Mouse (Mus musculus) embryonic stem cell, embryonic (primary cell): ENCODE measurements around the gene Gpr161.

Experiments used
- CTCF ChIA-PET, 4 experiments: fragments of 300-600 bp in 2 of 4; fragments of 350-600 bp in 2 of 4; sonication (Branson Sonifier 250); formaldehyde crosslinking; loops; one replicate each; lab custom pipeline; 2022; ENCODE audit warnings: inconsistent platforms in 2 of 4; lab: Charles Lee
- POLR2A ChIA-PET, 4 experiments: fragments of 300-600 bp in 2 of 4; fragments of 350-600 bp in 2 of 4; sonication (Branson Sonifier 250); formaldehyde crosslinking; loops; one replicate each; lab custom pipeline; 2022; ENCODE audit warnings: antibody characterized with exemption in 4 of 4, inconsistent platforms in 1 of 4; lab: Charles Lee

The Gpr161 gene

DNA sequence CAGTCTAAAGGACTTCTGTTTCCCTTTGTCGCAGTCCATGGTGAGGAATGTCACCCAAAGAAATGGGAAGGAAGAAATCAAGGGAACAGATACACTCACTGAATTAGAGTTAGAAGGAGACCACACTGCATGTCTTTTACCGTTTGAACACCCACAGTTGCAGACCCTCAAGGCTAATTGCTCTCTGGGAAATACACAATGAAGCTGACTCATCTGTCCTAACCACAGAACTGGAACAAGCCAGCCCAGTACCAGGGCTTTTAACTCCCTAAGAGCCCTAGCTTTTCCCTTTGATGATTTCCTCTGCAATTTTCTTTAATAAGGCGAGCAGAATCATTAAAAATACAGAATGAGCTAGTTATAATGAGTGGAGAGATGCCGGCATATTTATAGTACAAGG lies 48.9 kb downstream of the Gpr161 start:
- POLR2A ChIA-PET: interaction anchor here in 2 of 4 experiments (0.7 to 3.7 kb wide), 3 partner anchors 60 to 116 kb away, joined by 3 to 13 read pairs (median 4); partner anchors contain the start of genes Dcaf6 (in 1 of the 2) and Mpc2 (in 1 of the 2)
- CTCF ChIA-PET: no interaction called here

DNA sequence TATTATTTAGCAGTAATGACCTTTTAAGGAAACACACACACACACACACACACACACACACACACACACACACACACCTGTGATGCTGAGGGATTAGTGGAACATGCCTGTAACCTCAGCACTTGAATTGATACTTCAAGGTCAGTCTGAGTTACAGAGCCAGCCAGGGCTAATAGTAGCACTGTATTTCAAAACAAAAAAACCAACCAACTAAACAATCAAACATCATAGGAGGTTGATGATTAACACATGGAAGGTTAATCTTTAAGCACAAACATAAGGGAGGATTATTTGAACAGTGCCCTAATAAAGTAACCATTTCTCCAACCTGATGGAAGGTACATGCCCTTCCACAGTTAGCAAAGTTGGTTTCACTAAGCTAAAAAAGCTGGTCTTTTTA lies 53.0 kb downstream of the Gpr161 start:
- POLR2A ChIA-PET: interaction anchor here in 1 of 4 experiments (0.7 kb wide), 2 partner anchors 236 to 450 kb away, joined by 3 read pairs; no protein-coding TSS in a partner anchor

DNA sequence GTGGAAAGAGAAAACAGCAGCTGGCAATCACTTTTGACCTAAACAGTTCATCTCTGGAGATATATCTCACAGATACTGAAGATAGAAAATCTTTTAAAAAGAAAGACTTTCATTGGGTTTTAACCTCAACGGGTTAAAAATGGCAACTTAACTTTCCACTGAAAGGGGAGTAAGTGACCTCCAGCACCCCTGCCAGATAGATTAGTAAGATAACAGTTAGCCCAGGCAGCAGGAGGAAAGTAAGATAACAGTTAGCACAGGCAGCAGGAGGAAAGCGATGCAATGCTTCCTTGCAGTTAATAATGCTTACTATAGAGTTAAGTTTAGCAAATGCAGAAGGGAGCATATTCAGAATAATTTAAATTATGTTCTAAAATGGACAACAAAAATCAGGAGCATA lies 60.8 kb downstream of the Gpr161 start:
- POLR2A ChIA-PET: no interaction called here
- CTCF ChIA-PET: no interaction called here

More for the DNA sequence above, 53.0 kb downstream of the Gpr161 start:
- CTCF ChIA-PET: no interaction called here

DNA sequence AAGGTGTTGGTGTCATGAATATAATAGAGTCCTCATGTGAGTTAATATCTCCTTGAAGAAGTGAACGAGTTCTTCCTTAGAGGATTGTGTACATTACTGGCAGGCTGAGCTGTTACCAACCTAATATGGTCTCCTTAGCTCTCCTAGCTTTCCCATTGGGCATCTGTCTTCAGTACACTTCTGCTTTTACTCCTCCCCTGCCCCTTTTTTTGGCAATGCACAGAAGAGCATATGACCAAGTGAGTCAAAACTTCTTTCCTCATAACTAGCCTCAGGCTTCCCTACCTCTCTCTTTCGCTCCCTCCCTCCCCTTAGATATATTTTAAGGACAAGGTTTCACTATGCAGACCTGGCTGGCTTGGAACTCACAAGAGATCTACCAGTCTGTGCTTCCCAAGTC lies 67.7 kb downstream of the Gpr161 start:
- ChIA-PET POLR2A (interaction anchor here in 2 of 4 experiments (0.5 to 1.5 kb wide), 2 partner anchors 10 to 145 kb away, joined by 3 read pairs; no protein-coding TSS in a partner anchor), CTCF (no interaction called here)

DNA sequence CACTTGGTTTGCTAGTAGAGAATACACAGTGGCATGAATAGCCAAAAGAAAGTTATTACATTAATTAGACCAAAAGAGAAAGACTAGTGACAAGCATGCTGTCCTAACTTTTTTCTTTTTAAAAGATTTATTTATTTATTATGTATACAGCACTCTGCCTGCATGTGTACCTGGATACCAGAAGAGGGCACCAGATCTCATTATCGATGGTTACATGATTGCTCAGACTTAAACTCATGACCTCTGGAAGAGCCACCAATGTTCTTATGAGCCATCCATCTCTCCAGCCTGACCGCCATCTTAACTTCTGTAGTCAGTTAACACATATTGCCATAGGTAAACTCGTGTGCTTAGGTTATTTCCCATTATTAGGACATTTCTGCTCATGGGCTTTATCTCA lies 69.5 kb downstream of the Gpr161 start:
- POLR2A ChIA-PET: interaction anchor here in 1 of 4 experiments (0.6 kb wide), 1 partner anchor 218 kb away, joined by 7 read pairs; no protein-coding TSS in a partner anchor
- CTCF ChIA-PET: interaction anchor here in 2 of 4 experiments (0.6 to 0.7 kb wide), 3 partner anchors 96 to 137 kb away, joined by 6 to 10 read pairs (median 7); no protein-coding TSS in a partner anchor

DNA sequence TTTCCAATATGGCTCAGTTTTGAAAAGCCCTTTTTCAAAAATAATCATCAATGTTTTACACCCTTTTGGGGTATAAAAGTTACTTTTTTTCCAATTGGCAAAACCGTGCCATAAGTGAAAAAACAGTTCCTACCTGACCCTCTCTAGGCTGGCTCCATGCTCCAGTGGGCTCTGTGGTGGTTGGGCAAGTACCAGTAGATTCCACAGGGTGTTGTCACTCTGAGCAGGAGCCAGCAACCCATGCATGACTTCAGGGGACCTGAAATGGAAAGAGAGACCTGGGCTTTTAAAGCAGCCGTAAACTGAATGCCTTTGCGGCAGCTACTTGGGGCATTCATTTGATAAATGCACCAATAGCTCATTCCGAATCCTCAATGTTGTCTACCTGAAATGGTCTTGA lies 75.4 kb downstream of the Gpr161 start:
- POLR2A ChIA-PET: interaction anchor here in 1 of 4 experiments (0.6 to 1.1 kb wide), 2 partner anchors 9 to 124 kb away, joined by 3 read pairs; no protein-coding TSS in a partner anchor
- CTCF ChIA-PET: no interaction called here

DNA sequence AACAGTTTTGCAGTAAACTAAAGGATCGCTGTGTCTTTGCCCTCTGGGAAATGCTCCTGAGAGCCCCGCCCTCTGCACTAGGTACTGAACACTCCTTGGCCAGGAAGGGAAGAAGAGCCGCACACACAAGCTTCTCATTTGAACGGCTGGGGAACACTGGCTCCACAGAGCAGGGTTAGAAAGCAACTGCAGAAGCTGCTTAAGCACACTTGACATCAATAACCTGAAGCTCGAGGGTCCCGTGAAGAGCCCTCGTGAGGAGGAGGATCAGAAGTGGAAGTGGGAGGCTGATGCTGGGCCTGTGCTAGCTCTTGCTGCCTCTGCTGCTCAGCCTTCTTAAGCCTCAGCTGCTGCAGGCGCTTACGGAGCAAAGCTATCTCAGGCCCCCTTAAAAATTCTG lies 78.2 kb downstream of the Gpr161 start:
- ChIA-PET CTCF (interaction anchor here in 2 of 4 experiments (0.6 to 1.0 kb wide), 3 partner anchors 19 to 506 kb away, joined by 3 to 4 read pairs (median 4); no protein-coding TSS in a partner anchor), POLR2A (interaction anchor here in 2 of 4 experiments (0.8 to 1.6 kb wide), 4 partner anchors 10 to 87 kb away, joined by 3 to 5 read pairs (median 4); partner anchors contain the start of genes Dcaf6 (in 2 of the 2) and Mpc2 (in 2 of the 2))
